Mouse (Mus musculus): ENCODE data around the gene Prss46. TPM values are rescaled to one million over a fixed set of nuclear protein-coding genes. Genes with fewer than 3 reads are reported as not detected.

Prss46 gene
- polyA plus RNA-seq, 1 experiment, result 0.08 TPM

DNA sequence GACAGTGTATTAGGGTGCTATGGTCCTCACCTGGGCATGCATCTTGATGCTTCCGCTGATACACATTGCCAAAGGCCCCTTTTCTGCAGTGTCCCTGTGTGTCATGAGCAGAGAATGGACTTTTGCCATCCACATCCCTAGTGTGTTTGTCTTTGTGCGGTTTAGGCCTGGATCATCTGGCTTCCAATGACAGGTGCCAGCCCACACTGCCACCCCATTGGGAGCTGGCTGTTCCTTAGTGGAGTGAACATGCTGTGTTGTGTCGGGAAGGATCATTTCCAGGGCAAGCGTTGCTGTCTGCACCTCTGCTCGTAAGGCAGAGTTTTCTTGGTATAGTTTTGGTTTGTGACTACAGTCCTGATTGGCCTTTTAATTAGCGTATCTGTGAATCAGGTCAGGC, 56.9 kb downstream of the Prss46 start:
- Histone ChIP-seq H3K27ac (ENCODE audit: control insufficient read depth, insufficient read depth, low read length) (peak overlapping the region; percentile 55; the same call in 1 of the 2 replicates), H3K27me3 (ENCODE audit: control insufficient read depth, insufficient read depth, low read length) (no peaks in the 10 kb centered on the region)
- TF ChIP-seq POLR2A (IDR thresholded peaks at IDR 0.05; ENCODE audit: control insufficient read depth, extremely low read depth, insufficient read depth, low read length, poor library complexity) (no peak), CTCF (IDR thresholded peaks at IDR 0.05; ENCODE audit: borderline replicate concordance, control insufficient read depth, extremely low read depth, insufficient read depth, low read length, poor library complexity) (no peak)

GRCm38 (mm10) chr9:110902271-110902670, 58.0 kb downstream of the Prss46 start:
- no peak overlapping the region for H3K4me3 ChIP-seq (ENCODE audit: control insufficient read depth, insufficient read depth, low read length)
- H3K4me1 ChIP-seq (replicated peaks; ENCODE audit: control insufficient read depth, insufficient read depth, low read length), result peaks cover 68% of the 10 kb centered on the region
- peaks cover 6% of the 10 kb centered on the region; the same call in 1 of the 2 replicates for H3K36me3 ChIP-seq (ENCODE audit: control insufficient read depth, insufficient read depth, low read length)
- WGBS, result 95% methylated on average over 4 of the region's 4 CpGs
- DNase-seq, result no peak
- H3K27me3 ChIP-seq (ENCODE audit: control insufficient read depth, insufficient read depth, low read length), result no peaks in the 10 kb centered on the region
- H3K27ac ChIP-seq (ENCODE audit: control insufficient read depth, insufficient read depth, low read length), result no peak overlapping the region
- TF ChIP-seq POLR2A (IDR thresholded peaks at IDR 0.05; ENCODE audit: control insufficient read depth, extremely low read depth, insufficient read depth, low read length, poor library complexity), result no peak
- no peak for TF ChIP-seq CTCF (IDR thresholded peaks at IDR 0.05; ENCODE audit: borderline replicate concordance, control insufficient read depth, extremely low read depth, insufficient read depth, low read length, poor library complexity)

More for the DNA sequence above, 56.9 kb downstream of the Prss46 start:
- H3K36me3 ChIP-seq (ENCODE audit: control insufficient read depth, insufficient read depth, low read length), result peaks cover 6% of the 10 kb centered on the region; the same call in 1 of the 2 replicates
- H3K4me1 ChIP-seq (replicated peaks; ENCODE audit: control insufficient read depth, insufficient read depth, low read length), result peaks cover 76% of the 10 kb centered on the region
- no peak for DNase-seq
- 95% methylated on average over 6 of the region's 6 CpGs for WGBS
- no peak overlapping the region for H3K4me3 ChIP-seq (ENCODE audit: control insufficient read depth, insufficient read depth, low read length)

Other genes starting within 250 kb of the Prss46 start
- 9.2 and 13.2 TPM in 2 replicates for gene Nradd, start 220.1 kb upstream of the Prss46 start, polyA plus RNA-seq (2012; rRNA removed)
- 297 and 301 TPM in 2 replicates for gene Nbeal2, start 190.3 kb upstream of the Prss46 start, polyA plus RNA-seq (2012; rRNA removed)
- gene Ccdc12, start 188.0 kb upstream of the Prss46 start, polyA plus RNA-seq (2012; rRNA removed), result 105 and 152 TPM in 2 replicates
- gene Myl3, start 102.6 kb upstream of the Prss46 start, polyA plus RNA-seq (2012; rRNA removed), result 2.4 and 293 TPM in 2 replicates
- 5.4 and 5.8 TPM in 2 replicates for gene Pth1r, start 97.4 kb upstream of the Prss46 start, polyA plus RNA-seq (2012; rRNA removed)
- gene Prss42, start 46.3 kb upstream of the Prss46 start, polyA plus RNA-seq (2012; rRNA removed), result not detected in 2 replicates
- gene Prss44, start 30.5 kb upstream of the Prss46 start, polyA plus RNA-seq (2012; rRNA removed), result 0.11 TPM in 1 of 2 replicates, not detected in the other
- not detected in 2 replicates for gene Prss43, start 17.8 kb upstream of the Prss46 start, polyA plus RNA-seq (2012; rRNA removed)
- not detected in 2 replicates for gene Prss45, start 9.9 kb upstream of the Prss46 start, polyA plus RNA-seq (2012; rRNA removed)
- 0.19 and 0.22 TPM in 2 replicates for gene Prss50, start 13.5 kb downstream of the Prss46 start, polyA plus RNA-seq (2012; rRNA removed)
- gene Als2cl, start 35.4 kb downstream of the Prss46 start, polyA plus RNA-seq (2012; rRNA removed), result 142 and 145 TPM in 2 replicates
- 11.3 and 12.3 TPM in 2 replicates for gene Tmie, start 35.6 kb downstream of the Prss46 start, polyA plus RNA-seq (2012; rRNA removed)
- 0.74 and 1.7 TPM in 2 replicates for gene Fam240a, start 72.4 kb downstream of the Prss46 start, polyA plus RNA-seq (2012; rRNA removed)
- gene Tdgf1, start 101.7 kb downstream of the Prss46 start, polyA plus RNA-seq (2012; rRNA removed), result 0.47 and 0.66 TPM in 2 replicates
- 0.03 and 1.1 TPM in 2 replicates for gene Lrrc2, start 107.0 kb downstream of the Prss46 start, polyA plus RNA-seq (2012; rRNA removed)
- 0.57 and 1.1 TPM in 2 replicates for gene Rtp3, start 146.1 kb downstream of the Prss46 start, polyA plus RNA-seq (2012; rRNA removed)
- gene Ltf, start 174.8 kb downstream of the Prss46 start, polyA plus RNA-seq (2012; rRNA removed), result 3.5 and 4.9 TPM in 2 replicates
- gene Ccrl2, start 213.0 kb downstream of the Prss46 start, polyA plus RNA-seq (2012; rRNA removed), result 2.3 and 3.6 TPM in 2 replicates

All from thymus, adult 2 months (tissue).